Mouse (Mus musculus): ENCODE measurements around the gene Fah. TPM values are rescaled to one million over a fixed set of nuclear protein-coding genes. Genes with fewer than 3 reads are reported as not detected.

Gene Fah
- polyA plus RNA-seq, 1 experiment from 2014 or later: 15.0 TPM

- no peaks in the 10 kb centered on the region for H3K9me3 ChIP-seq
- H3K36me3 ChIP-seq: no peaks in the 10 kb centered on the region
- no peak for ATAC-seq (ENCODE audit: insufficient read depth, low FRiP score, low read depth)
- no peak overlapping the region for H3K9ac ChIP-seq
- WGBS: 57% methylated on average over 3 of the region's 3 CpGs
- H3K4me1 ChIP-seq: no peaks in the 10 kb centered on the region
- no peak overlapping the region for H3K4me3 ChIP-seq (replicated peaks)
- no peak overlapping the region for H3K4me2 ChIP-seq
- no peak overlapping the region for H3K27ac ChIP-seq
- no peaks in the 10 kb centered on the region for H3K27me3 ChIP-seq (replicated peaks)
These were observed 51.2 kb downstream of the Fah start for GRCm38 (mm10) chr7:84555294-84555693.

- no peak overlapping the region for H3K9ac ChIP-seq
- no peaks in the 10 kb centered on the region for H3K27me3 ChIP-seq (replicated peaks)
- no peaks in the 10 kb centered on the region for H3K4me1 ChIP-seq
- no peak overlapping the region for H3K27ac ChIP-seq
- no peaks in the 10 kb centered on the region for H3K9me3 ChIP-seq
- WGBS: 86% methylated on average over 2 of the region's 2 CpGs
- no peak overlapping the region for H3K4me3 ChIP-seq (replicated peaks)
- no peaks in the 10 kb centered on the region for H3K36me3 ChIP-seq
- no peak for ATAC-seq (ENCODE audit: insufficient read depth, low FRiP score, low read depth)
- H3K4me2 ChIP-seq: no peak overlapping the region
These were observed 55.0 kb downstream of the Fah start for GRCm38 (mm10) chr7:84551472-84551871.

GRCm38 (mm10) chr7:84546667-84547066 lies 59.9 kb downstream of the Fah start:
- Histone ChIP-seq H3K9ac (no peak overlapping the region), H3K27me3 (replicated peaks) (no peaks in the 10 kb centered on the region), H3K4me2 (no peak overlapping the region), H3K36me3 (no peaks in the 10 kb centered on the region), H3K27ac (no peak overlapping the region), H3K4me1 (no peaks in the 10 kb centered on the region), H3K4me3 (replicated peaks) (no peak overlapping the region), H3K9me3 (no peaks in the 10 kb centered on the region)
- WGBS: 58% methylated on average over 4 of the region's 4 CpGs
- ATAC-seq (ENCODE audit: insufficient read depth, low FRiP score, low read depth): no peak

GRCm38 (mm10) chr7:84544946-84545345 lies 61.6 kb downstream of the Fah start:
- no peak overlapping the region for H3K4me2 ChIP-seq
- H3K27ac ChIP-seq: no peak overlapping the region
- no peak overlapping the region for H3K4me3 ChIP-seq (replicated peaks)
- no peaks in the 10 kb centered on the region for H3K4me1 ChIP-seq
- WGBS: 83% methylated on average over 4 of the region's 4 CpGs
- no peaks in the 10 kb centered on the region for H3K9me3 ChIP-seq
- H3K27me3 ChIP-seq (replicated peaks): no peaks in the 10 kb centered on the region
- H3K36me3 ChIP-seq: no peaks in the 10 kb centered on the region
- no peak for ATAC-seq (ENCODE audit: insufficient read depth, low FRiP score, low read depth)
- no peak overlapping the region for H3K9ac ChIP-seq

Other genes starting within 250 kb of the Fah start
- gene Arnt2, start 196.5 kb downstream of the Fah start, polyA plus RNA-seq (2015; fragmentation: Nextera tagmentation; extraction: Ambion mirVana): 3.6 and 4.7 TPM in 2 replicates
- 3.1 and 3.3 TPM in 2 replicates for gene Gm2115, start 77.8 kb downstream of the Fah start, polyA plus RNA-seq (2015; fragmentation: Nextera tagmentation; extraction: Ambion mirVana)
- gene Zfand6, start 83.2 kb upstream of the Fah start, polyA plus RNA-seq (2015; fragmentation: Nextera tagmentation; extraction: Ambion mirVana): 177 and 188 TPM in 2 replicates
- gene Olfr291, start 246.8 kb upstream of the Fah start, polyA plus RNA-seq (2015; fragmentation: Nextera tagmentation; extraction: Ambion mirVana): not detected in 2 replicates